Mouse (Mus musculus) lung, embryonic 16.5 days (tissue): ENCODE measurements around the gene H1fx. TPM values are rescaled to one million over a fixed set of nuclear protein-coding genes. Genes with fewer than 3 reads are reported as not detected.
"Not testable (repeated sequence)": the region's sequence is repeated elsewhere in the genome, so short reads cannot be mapped to it uniquely, and the experiment has no call there.

Source experiments
- ATAC-seq: fragments of 200-750 bp; cut with Nextera tagmentation; 2 replicates; pipeline ENCODE4 v1.8.0; 2017; ENCODE audit warnings: low read depth, mild to moderate bottlenecking, moderate library complexity
- H3K27ac ChIP-seq: fragments of 300-500 bp; sonication (generic); 2 replicates; pipeline ENCODE4 v1.5.1; 2014; ENCODE audit warnings: mild to moderate bottlenecking, control low read depth, low read length
- H3K27me3 ChIP-seq: fragments of 300-500 bp; sonication (generic); 2 replicates; pipeline ENCODE4 v1.6.1; 2014; ENCODE audit warnings: low read depth, low read length, mixed read lengths; ENCODE audit not compliant: control insufficient read depth, insufficient read depth
- H3K36me3 ChIP-seq: fragments of 300-500 bp; sonication (generic); 2 replicates; pipeline ENCODE4 v1.6.1; 2014; ENCODE audit warnings: low read length; ENCODE audit not compliant: control insufficient read depth, insufficient read depth
- H3K4me1 ChIP-seq: fragments of 300-500 bp; sonication (generic); replicated peaks from 2 replicates; pipeline ENCODE4 v1.6.1; 2014; ENCODE audit warnings: low read length, mixed read lengths; ENCODE audit not compliant: control insufficient read depth, insufficient read depth
- H3K4me2 ChIP-seq: fragments of 300-500 bp; sonication (generic); 2 replicates; pipeline ENCODE4 v1.6.1; 2014; ENCODE audit warnings: low read depth, low read length, control low read depth
- H3K4me3 ChIP-seq: fragments of 300-500 bp; sonication (generic); 2 replicates; pipeline ENCODE4 v1.5.1; 2014; ENCODE audit warnings: mild to moderate bottlenecking, low read length, control low read depth
- H3K9ac ChIP-seq: fragments of 300-500 bp; sonication (generic); 2 replicates; pipeline ENCODE4 v1.6.1; 2014; ENCODE audit warnings: low read length, control low read depth
- H3K9me3 ChIP-seq: fragments of 300-500 bp; sonication (generic); 2 replicates; pipeline ENCODE4 v1.6.1; 2016; ENCODE audit warnings: low read length; ENCODE audit not compliant: control insufficient read depth
- WGBS: fragments of 180-500 bp; shearing (Covaris S2); extraction: QIAGEN DNeasy Blood & Tissue Kit; methylation state at CpG from one replicate; pipeline ENCODE4 v1.1.7; 2014; 5-methylcytosine and 5-hydroxymethylcytosine counted together
- polyA plus RNA-seq: library from polyadenylated mRNA; unstranded; fragments of >200 nt; fragmentation: Nextera tagmentation; extraction: Ambion mirVana; gene quantifications from 2 replicates; pipeline ENCODE4 v1.2.1, GENCODE M21; 2015

The H1fx gene
- polyA plus RNA-seq, 1 experiment from 2014 or later: 11.5 TPM

DNA sequence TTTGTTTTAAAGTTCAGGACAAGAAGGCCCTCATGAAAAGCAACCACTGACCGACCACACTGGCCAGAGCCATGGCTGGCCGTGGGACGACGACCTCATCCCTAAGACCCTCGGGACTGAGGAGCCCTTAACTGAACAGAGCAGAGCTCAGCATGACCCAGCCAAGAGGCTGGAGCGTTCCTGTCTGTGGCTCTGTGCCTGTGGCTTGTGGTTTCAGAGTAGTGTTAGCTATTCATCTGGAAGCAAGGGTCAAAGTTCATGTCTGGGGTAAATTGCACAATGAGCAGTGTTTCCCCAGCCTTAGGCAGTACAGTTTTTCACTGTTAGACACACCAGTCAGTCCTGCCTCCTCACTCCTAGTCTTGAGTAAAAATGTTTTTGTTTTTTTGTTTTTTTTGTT is 11.3 kb upstream of the H1fx start:
- peak; percentile 58 for ATAC-seq
- Histone ChIP-seq H3K27ac (no peak overlapping the region), H3K36me3 (no peaks in the 10 kb centered on the region; the same call in 1 of the 2 replicates), H3K9me3 (no peaks in the 10 kb centered on the region), H3K4me3 (no peak overlapping the region), H3K4me2 (no peak overlapping the region), H3K4me1 (peaks cover 8% of the 10 kb centered on the region), H3K9ac (no peak overlapping the region), H3K27me3 (no peaks in the 10 kb centered on the region)
- WGBS: 31% methylated on average over 6 of the region's 6 CpGs

DNA sequence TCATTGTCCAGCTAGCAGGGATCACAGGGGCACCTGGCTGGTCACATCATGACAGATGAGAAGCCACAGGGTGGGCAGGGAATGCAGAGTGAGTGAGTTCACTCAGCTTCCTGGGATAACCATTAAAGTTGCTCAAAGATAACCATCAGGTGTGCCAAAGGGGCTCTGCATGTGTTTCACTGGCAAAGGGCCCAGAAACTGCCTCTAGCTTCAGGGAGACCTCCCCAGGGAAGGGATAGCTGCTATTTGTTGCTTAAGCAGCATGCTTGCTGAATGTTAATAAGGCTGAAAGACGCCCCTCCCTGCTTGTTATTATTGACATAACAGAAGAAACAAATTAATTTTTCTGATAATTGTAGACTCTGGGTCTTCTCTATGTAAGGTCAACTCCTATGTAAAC is 10.4 kb upstream of the H1fx start:
- no peaks in the 10 kb centered on the region for H3K9me3 ChIP-seq
- no peak for ATAC-seq
- H3K9ac ChIP-seq: no peak overlapping the region
- no peak overlapping the region for H3K27ac ChIP-seq
- H3K27me3 ChIP-seq: no peaks in the 10 kb centered on the region
- WGBS: 86% methylated on average over 1 of the region's 1 CpGs
- H3K4me1 ChIP-seq: peaks cover 8% of the 10 kb centered on the region
- H3K36me3 ChIP-seq: no peaks in the 10 kb centered on the region; the same call in 1 of the 2 replicates
- H3K4me3 ChIP-seq: no peak overlapping the region
- H3K4me2 ChIP-seq: no peak overlapping the region

DNA sequence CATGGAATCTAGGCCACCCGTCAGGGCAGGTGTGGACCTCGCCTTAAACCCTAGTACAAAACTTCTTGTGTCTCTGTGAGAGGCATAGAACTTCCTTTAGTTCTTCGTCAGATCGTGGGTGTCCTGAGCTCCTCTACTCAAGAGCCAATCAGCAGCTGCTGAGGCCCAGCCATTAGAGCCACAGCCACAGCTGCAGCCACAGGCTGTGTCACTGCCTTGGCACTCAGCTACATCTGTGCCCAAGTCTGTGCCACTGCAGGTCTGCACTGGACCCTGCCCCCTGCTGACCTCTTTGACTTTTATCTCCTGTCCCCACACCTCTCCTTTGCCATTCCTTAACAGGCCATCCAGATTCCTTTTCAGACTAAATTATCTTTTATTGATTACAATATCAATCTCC is 9.8 kb upstream of the H1fx start:
- H3K4me3 ChIP-seq: no peak overlapping the region
- no peaks in the 10 kb centered on the region for H3K36me3 ChIP-seq
- ATAC-seq: no peak
- H3K27ac ChIP-seq: no peak overlapping the region
- H3K4me1 ChIP-seq: peaks cover 8% of the 10 kb centered on the region
- no peak overlapping the region for H3K9ac ChIP-seq
- H3K9me3 ChIP-seq: no peaks in the 10 kb centered on the region
- H3K4me2 ChIP-seq: no peak overlapping the region
- H3K27me3 ChIP-seq: no peaks in the 10 kb centered on the region
- WGBS: 65% methylated on average over 4 of the region's 4 CpGs

DNA sequence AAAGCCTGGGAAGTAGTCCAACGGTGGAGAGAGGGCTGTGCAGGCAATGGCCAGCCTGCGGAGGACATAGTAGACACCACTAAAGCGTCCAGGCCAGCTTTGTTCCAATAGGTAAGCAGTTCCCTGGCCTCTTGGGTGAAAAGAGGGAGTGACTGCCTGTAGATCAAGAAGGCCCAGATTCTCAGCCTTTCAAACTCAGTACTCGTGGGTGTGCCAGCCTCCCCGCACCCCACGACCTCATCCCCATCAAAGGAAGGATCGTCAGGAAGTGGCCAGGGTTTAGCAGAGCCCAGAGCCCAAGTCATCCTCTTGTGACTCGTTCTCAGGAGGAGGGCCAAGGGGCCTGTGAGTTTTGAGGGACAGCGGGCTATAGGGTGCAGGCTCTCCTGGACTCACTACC is 1.1 kb upstream of the H1fx start:
- WGBS: 58% methylated on average over 9 of the region's 9 CpGs
- Histone ChIP-seq H3K4me2 (peak overlapping the region; percentile 79), H3K9me3 (no peaks in the 10 kb centered on the region), H3K27ac (no peak overlapping the region), H3K4me1 (peaks cover 14% of the 10 kb centered on the region), H3K27me3 (no peaks in the 10 kb centered on the region), H3K36me3 (peaks cover 6% of the 10 kb centered on the region; the same call in 1 of the 2 replicates), H3K9ac (peak overlapping the region; percentile 92), H3K4me3 (peak overlapping the region; percentile 97; the same call in 1 of the 2 replicates)
- ATAC-seq: no peak

DNA sequence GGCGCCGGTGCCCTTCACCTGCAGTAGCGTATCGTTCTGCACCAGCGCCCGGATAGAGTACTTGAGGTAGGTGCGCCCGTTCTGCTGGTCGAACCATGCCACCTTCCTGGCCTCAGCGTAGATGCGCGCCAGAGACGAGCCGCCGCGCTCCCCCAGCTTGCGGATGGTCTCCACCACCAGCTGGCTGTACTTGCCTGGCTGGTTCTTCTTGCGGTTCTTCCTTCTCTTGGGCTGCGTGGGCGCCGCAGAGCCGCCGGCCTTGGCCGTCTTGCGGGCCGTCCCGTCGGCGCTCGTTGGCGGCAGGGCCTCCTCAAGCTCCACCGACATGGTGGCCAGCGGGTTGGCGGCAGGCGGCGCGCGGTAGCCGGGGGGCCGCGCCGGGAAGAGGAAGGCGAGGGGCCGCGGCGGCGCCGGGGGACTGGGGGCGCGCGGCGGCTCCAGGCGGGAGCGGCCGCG is 379 bp downstream of the H1fx start:
- peak overlapping the region; percentile 92 for H3K9ac ChIP-seq
- H3K4me2 ChIP-seq: peak overlapping the region; percentile 79
- under 1% methylated on average over 39 of the region's 56 CpGs for WGBS
- peak overlapping the region; percentile 91 for H3K27ac ChIP-seq
- ATAC-seq: peak; percentile 48
- peaks cover 14% of the 10 kb centered on the region for H3K4me1 ChIP-seq
- H3K36me3 ChIP-seq: peaks cover 6% of the 10 kb centered on the region; the same call in 1 of the 2 replicates
- no peaks in the 10 kb centered on the region for H3K27me3 ChIP-seq
- peak overlapping the region; percentile 97 for H3K4me3 ChIP-seq
- no peaks in the 10 kb centered on the region for H3K9me3 ChIP-seq

DNA sequence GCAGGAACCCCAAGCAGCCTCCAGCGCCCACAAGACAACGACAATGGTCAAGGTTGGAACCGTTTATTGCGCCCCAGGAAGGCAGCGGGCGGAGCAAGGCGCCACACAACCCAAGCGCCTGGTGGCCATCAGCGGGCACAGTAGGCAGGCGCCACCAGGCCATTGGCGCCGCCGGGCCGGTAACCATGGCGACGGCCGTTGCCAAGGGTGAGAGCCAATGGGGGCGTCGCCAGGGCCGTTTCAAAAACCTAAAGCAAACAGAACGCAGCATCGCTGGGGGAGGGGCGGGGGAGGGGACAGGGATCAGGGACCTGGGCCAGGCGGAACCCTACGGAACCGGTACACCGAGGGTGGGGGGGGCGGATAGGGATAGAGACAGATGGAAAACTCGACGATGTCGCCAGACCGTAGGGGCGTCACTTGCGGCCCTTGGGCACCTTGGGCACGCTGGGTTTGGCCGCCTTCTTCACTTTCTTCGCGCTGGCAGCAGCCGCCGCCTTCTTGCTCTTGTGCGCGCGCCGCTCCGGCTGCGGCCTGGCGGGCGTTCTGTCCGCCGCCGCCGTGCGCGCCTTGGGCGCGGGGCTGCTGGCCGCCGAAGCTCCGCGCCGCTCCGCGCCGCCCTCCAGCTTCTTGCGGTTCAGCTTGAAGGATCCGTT is 935 bp downstream of the H1fx start:
- Histone ChIP-seq H3K4me1 (peaks cover 14% of the 10 kb centered on the region), H3K9me3 (no peaks in the 10 kb centered on the region), H3K4me3 (peak overlapping the region; percentile 97), H3K4me2 (peak overlapping the region; percentile 79), H3K36me3 (peaks cover 6% of the 10 kb centered on the region; the same call in 1 of the 2 replicates), H3K27ac (peak overlapping the region; percentile 91), H3K27me3 (no peaks in the 10 kb centered on the region), H3K9ac (peak overlapping the region; percentile 92)
- under 1% methylated on average over 63 of the region's 66 CpGs for WGBS
- ATAC-seq: peak; percentile 89

DNA sequence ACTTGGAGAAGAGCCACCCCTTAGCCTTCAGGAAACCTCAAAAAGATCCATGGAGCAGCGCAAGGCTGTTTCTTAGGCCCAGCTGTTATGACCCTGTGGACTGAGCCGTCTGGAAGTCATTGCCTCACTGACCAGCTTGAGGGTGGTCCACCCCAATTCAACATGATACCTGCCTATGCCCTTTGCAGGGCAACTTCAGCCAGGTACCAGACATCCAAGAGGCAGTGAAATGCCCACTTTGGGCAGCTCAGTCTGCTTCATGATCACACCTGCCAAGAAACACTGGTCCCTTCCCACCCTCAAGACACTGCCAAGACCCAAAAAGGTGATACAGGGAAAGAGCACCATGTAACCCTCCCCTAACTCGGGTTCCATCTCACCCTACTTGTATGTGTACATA is 1.7 kb downstream of the H1fx start:
- Histone ChIP-seq H3K4me1 (peaks cover 14% of the 10 kb centered on the region), H3K4me3 (peak overlapping the region; percentile 97; the same call in 1 of the 2 replicates), H3K9ac (peak overlapping the region; percentile 92; the same call in 1 of the 2 replicates), H3K27me3 (no peaks in the 10 kb centered on the region), H3K27ac (no peak overlapping the region), H3K36me3 (peaks cover 5% of the 10 kb centered on the region; the same call in 1 of the 2 replicates), H3K4me2 (peak overlapping the region; percentile 79), H3K9me3 (no peaks in the 10 kb centered on the region)
- ATAC-seq: no peak
- WGBS: 68% methylated on average over 3 of the region's 3 CpGs

DNA sequence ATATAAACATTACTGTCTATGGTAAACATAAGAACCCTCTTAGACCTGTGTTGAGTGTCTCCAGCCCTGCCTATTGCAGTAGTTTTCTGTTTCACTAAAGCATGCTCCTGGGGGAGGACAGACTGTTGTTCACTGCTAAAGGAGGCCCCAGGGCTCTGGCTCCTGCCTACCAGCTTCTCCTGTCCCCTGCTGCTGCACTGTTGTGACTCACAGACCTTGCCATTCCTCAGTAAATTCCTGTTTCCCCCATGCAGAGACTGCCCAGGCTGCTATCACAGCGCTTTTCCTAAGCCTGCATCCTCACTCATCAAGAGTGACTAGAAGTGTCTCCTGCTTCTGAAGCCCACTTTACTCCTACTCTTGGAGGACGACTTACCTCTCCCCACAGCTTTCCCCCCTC is 11.4 kb downstream of the H1fx start:
- no peaks in the 10 kb centered on the region for H3K36me3 ChIP-seq
- no peaks in the 10 kb centered on the region for H3K27me3 ChIP-seq
- H3K27ac ChIP-seq: no peak overlapping the region
- WGBS: 26% methylated on average over 2 of the region's 2 CpGs
- no peaks in the 10 kb centered on the region for H3K4me1 ChIP-seq
- no peak overlapping the region for H3K4me3 ChIP-seq
- H3K9ac ChIP-seq: no peak overlapping the region
- H3K9me3 ChIP-seq: no peaks in the 10 kb centered on the region
- ATAC-seq: no peak
- no peak overlapping the region for H3K4me2 ChIP-seq

DNA sequence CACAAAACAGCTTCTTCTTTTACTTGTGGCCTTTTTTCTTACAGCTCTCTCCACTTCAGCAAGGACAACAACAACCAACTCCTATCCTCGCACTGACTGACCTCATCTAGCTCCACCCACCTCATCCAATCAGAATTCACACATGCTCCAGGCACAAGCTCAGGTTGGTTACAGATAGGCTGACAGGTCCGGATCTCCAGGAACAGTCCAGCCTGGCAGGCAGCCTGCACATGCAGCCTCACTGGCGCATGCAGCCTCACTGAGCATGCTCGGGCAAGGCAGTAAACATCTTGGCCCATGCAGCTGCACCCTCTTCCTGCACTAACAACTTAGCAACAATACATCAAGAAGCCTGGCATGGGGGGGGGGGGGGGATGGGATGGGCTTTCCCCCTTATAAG is 19.0 kb downstream of the H1fx start:
- not testable (repeated sequence) for H3K9me3 ChIP-seq, H3K9ac ChIP-seq, H3K4me2 ChIP-seq, H3K27me3 ChIP-seq, H3K27ac ChIP-seq, H3K4me3 ChIP-seq, H3K4me1 ChIP-seq, H3K36me3 ChIP-seq, ATAC-seq
- 58% methylated on average over 4 of the region's 4 CpGs for WGBS
